Mouse (Mus musculus) thymus, postnatal 0 days (tissue): ENCODE data around the gene Ppox. TPM values are rescaled to one million over a fixed set of nuclear protein-coding genes. Genes with fewer than 3 reads are reported as not detected.

Experiments used
- DNase-seq: peaks from one replicate; pipeline ENCODE4 v3.0.0-alpha.2; 2015; ENCODE audit warnings: low spot score
- polyA plus RNA-seq: library from polyadenylated mRNA; unstranded; fragments of >200 nt; fragmentation: Nextera tagmentation; extraction: Ambion mirVana; gene quantifications from 2 replicates; pipeline ENCODE4 v1.2.1, GENCODE M21; 2015

The Ppox gene
- polyA plus RNA-seq, 1 experiment from 2014 or later = 34.3 TPM

DNA sequence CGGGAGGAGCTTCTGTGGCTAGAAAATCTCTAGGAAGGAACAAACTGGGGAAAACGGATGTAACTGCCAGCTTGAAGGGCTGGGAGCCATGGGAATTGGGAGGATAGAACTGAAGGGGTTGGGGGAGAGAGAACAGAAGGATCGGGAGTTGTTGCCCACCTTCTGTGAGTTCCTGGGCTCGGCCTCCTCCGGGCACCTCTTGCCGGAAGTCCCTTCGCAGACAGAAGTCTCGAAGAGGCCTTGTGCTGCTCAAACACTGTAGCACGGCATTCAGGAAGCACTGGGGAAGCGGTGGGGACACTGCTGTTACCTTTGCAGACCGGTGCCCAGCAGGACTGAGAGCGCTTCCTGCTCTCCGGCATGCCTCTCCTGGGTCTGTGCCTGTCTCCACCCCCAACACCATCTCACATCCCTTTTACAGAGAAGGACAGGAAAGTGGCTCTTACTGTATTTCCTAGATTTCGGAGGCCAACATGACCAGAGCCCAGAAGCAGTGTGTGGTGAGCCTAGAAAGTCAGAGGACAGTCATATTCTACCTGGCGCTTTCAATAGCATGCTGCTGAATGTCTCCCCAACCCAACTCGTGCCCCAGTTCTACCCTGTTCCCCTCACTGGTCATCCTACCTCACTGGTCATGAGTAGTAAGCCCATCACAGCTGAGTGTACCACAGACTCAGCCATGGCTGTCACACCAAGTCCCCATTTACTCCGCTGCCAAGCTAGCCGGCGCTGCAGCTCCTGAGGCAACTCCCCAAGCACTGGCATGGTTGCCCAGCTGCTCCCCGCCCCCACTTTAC is 4.3 kb upstream of the Ppox start:
- DNase-seq = no peak

DNA sequence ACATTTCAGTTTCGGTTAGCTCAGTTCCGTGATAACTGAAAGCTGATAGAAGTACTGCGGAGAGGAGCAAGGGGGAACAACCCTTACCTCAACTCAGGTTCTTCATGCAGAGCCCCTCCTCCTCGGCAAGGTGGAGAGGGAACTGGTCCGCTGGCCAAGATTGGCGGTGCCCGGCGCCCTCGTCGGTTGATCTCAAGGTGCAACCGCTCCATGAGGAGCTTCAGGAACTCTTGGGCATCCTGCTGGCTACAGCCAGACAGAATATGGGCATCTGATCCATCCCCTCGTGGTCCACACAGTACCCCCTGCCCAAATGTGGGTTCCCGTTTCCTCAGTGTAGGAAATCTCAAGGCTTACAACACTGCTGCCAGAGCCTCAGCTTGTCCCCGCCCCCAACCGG is 3.5 kb upstream of the Ppox start:
- no peak for DNase-seq

DNA sequence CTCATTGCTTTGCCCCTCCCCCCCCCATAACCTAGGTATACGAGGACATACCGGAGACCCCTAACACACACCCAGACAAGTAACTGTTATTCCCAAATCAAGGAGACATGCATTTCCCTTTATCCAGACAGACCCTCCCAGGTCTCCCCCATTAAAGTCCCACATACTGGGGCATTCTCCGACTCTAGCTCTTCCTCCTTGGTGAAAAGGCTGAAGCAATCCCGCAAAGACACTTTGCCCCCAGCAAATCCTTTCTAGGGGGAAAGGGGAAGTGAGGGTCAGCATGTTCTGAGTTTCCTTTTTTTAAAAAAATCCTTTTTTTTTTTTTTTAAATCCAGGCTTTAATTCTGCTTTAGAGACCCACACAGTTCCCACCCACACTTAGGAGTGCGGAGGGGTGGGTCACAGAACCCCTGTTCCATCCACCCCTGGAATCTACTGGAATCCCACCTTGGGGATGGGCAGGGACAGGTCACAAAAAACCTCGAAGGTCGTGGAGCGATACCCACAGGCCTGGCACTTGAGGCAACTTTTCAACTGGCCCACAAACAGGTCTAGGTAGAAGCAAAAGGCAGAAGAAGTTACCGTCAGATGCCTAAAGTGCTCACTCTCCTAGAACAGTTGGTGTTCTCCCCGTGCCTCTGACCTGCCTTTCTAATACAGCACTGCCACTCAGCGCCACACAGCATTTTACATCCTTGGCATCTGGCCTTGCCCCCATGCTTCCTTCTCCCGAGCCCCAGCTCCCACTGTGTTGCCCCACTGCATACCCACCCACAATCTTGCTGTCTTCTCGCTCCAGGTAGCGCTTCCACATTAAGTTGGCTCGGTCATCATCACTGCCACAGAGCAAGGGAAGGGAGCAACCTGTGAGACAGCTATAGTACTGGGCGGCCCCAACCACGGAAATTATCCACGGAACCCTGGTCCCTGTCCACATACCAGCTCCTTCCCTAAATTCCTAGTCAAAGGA is 2.5 kb upstream of the Ppox start:
- no peak for DNase-seq

DNA sequence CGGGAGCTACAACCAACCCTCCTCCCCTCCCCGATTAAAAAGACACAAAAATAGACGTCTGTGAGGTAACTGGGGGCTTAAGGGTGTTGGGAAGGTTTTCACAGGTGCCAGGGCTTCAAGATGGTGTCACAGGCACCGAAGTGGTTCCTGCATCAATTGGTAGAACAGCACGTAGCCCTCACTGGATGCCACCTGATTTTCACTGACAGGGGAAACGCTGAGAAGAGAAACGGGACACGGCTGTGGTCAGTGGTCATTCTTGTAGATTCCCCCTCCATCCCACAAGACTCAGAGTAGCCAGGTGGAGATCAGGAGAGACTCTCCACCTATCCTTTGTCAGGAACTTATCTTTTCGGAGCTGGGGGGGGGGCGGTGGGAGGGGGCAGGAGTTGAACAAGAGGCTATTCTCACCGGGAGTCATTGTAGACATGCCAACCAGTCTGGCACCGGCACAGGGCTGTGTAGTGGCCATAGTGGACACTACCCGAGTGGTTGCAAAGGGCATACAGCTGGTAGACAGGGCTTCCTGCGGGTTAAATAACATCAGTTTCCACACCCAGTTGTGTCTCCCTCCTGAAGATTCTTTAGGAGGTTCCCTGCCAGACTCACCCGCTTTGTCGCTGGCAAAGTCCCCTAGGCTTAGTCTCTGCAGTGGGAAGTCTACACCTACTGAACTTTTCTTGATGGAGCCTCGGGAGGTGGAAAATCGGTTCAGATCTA is 1.3 kb upstream of the Ppox start:
- DNase-seq = no peak

DNA sequence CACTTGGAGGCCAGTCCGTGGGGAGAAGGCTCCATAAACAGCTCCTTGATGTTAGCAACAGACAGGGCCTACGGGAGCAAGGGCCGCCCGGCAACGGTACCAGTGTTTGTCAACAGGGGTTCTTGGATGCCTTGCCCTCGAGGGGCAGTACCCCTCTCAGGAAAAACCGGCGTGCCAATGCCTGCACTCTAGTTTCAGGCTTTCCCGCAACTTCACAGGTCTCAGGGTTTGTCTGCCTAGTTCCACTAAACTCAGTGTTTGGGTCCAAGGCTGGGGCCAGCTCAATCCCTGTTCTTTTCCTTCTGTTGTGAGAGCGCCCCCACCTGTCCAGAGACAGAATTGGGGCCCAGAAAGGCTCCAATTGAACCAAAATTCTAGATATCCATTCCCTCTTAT is 540 bp upstream of the Ppox start:
- DNase-seq = peak; percentile 81

DNA sequence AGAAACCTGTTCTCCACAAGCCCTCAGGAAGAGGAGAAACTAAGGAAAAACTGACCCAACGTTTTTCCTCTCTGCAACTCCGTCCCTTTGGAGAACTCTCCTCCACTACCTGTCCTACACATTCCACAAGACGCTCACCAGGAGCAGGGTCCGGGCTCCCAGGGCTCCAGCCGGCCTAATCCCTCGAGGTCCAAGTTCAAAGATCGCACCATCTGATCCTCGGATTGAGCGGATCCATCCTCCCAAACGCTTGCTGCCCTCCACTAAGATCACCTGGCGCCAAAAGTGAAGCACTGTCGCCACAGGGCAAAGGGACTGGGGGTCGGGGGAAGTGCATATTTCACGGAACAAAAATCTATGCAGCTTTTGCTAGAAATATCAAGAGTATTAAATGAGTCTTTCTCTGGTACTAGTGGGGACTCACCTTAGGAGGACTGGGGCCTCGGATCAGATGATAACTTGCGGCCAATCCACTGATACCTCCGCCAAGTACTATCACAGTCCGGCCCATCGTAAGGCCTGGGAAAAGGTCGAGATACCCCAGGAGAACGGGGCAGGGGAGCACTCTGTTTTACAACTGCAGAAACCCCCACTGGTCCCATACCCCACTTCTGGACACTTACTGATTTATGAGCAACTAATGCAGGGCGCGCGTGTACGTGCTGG is 603 bp downstream of the Ppox start:
- no peak for DNase-seq

DNA sequence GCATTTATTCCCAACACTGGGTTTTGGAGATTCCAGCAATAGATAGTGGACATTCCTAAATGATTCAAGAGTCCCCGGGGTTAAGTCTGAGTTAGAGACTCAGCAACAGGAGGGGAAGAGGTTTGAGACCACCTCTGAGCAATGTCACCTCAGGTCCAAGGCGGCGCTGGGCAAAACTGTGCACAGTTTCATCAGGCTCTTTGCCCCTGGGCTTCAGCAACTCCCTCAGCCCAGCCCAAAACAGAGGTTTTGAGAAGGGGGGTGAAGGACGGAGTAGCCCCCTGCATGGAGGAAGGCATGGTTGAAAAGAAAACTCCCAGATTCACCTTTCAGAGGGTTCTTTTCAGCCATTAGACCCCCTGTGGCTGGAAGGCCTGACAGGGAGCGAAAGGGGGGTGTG is 1.3 kb downstream of the Ppox start:
- DNase-seq = no peak

DNA sequence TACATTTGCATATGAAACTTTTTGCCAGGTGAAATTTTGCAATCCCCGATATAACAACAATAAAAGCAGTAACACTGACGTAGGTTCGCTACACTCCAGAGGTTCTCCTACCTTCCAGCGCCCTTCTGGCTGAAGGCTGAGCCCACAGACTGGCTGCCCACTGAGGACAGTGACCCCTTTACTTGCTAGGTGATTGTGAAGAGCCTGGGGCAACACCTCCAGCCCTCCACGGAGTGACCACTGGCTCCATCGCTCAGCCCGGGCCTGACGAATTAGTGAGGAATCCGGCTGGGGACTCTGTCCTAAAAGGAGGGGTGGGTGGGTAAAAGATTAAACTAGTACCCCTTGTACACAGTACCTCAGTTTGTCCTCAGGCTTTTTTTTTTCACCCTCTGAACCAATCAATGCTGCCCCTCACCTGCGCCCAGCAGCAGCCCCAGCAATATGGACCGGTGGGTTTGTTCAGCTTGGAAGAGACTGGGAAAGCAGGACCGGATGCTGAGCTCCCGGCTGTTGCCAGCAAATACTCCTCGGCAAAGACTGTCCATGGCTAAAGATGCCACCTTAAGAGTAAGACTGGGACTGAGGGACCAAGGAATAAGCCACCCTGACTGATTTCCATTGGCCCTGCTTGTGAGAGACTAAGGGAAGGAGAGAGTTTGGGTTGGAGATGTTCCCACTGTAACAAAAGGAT is 1.8 kb downstream of the Ppox start:
- no peak for DNase-seq

DNA sequence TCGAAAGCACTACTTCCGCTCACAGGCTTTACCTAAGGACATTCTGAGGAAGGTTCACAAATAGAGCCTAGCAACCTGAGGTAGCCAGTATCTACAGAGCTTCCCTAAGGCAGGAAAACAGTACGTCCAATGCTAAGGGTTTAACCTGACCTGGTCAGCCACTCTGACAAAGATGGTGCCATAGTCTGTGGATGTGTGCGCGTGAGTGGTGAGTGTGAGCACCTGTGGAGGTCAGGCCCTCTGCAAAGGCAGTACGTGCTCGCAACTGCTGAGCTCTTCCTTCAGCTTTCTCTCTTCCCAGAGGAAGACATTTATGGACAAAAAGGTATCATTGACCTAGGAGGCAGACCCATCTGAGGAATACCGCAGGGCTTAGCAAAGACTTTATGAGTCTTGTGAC is 2.5 kb downstream of the Ppox start:
- no peak for DNase-seq

DNA sequence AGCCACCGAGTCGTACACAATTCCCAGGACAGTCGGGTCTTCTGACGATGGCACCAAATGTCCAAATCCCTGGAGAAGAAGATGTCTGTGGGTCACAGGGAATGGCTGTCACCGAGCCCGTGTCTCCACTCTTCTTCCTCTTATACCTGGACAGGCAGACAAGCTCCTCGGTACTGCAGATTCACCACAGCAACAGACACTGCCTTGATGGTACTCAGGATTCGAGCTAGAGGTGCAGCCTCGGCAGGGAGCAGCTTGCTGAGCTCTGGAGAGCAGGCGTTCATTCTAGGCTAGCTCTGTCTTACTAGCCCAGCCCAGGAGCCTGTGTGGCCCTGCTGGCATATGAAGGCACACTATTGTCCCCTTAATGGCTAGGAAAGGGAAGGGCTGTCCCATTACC is 3.2 kb downstream of the Ppox start:
- no peak for DNase-seq

DNA sequence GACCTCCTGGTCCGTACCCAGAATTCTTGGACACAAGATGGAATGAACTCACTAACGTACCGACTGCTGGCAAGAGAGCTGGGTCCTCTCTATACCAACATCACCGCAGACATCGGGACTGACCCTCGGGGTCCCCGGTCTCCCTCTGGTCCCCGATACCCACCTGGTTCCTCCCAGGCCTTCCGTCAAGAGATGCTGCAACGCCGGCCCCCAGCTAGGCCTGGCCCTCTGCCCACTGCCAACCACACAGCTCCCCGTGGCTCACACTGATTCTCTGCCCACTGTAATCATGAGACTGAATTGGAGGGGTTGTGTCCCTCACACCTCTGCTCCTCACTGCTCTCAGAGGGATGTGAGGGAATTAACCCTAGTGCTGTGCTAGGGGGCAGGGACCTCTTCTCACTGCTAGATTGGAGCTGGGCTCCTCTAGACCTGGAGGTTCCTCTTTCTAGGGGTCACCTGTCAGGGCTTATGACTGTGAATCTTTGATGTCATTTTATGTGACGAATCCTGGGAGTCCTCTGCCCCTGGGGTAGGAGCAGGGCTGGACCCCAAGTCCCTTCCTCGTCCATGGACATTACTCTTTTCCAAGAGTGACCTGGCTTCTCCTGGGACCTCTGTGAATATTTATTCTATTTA is 4.8 kb downstream of the Ppox start:
- no peak for DNase-seq

DNA sequence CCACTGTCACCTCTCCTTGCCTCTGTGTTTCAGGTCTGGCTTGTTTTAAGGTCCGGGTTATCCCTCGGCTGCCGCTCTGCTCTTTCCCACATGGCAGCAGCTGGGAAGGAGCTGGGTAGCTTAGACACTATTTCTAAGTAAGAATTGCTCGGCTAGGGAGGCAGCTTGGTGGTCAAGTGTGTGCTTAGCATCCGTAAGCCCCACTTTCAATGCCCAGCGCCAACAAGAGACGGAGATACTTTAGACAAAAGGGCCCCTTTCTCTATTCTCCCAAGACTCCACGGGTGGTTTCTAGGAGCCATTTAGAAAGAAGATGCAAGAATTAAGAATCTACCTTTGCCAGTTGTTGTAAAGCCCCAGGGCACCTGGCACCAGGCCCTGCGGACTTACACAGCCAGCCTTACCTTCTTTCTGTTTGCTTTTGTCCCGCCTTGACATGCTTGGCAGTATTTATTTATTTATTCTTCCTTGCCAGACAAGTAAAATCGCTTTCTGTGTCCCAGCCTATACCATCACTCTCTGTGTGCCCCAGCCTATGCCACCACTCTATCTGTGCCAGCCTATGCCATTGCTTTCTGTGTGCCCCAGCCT is 5.7 kb downstream of the Ppox start:
- DNase-seq = no peak

DNA sequence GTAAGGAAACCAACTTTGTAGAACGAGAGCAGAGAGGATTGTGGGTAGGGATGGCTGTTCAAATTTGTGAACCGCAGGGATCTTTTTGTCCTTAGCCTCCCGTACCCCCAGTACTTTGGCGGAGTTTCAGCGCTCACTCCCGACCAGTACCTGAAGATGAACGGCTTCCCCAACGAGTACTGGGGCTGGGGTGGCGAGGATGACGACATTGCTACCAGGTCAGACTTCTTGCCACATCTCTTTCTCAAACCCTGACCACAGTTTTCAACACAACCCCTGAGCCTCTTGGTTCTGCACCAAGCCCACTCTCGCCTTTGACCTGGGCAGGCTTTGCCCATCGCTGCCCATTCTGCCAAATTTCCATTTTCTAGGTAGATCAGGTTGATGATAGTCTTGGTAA is 6.8 kb downstream of the Ppox start:
- DNase-seq = no peak

DNA sequence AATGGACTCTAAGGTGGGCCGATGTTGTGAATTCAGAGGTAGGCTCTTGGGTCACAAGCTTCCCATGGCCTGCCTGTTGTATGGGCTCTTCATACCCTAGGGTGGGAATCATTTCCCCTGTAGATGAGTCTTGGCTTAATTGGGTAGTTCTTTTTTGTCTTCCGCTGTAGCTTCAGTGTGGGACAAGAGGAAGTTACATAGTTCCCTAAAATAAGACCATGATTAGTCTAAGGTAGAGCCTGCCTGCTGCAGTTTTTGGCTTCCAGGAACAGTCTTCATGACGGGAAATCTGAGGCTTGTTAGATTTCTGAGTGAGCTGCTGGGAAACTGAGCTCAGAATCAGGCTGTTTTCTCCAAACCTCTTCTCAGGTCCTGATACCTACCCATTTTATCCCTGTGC is 8.9 kb downstream of the Ppox start:
- no peak for DNase-seq

DNA sequence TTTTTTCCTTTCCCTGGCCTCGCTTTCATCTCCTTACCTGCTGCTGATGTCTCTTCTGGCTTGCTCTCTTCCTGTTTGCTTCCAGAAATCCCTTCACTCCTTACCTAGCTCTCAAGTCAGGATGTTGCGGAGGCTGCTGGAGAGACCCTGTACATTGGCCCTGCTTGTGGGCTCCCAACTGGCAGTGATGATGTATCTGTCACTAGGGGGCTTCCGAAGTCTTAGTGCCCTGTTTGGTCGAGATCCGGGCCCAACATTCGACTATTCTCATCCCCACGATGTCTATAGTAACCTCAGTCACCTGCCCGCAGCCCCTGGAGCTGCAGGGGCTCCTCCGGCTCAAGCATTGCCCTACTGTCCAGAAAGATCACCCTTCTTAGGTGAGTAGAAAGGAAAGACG is 9.4 kb downstream of the Ppox start:
- no peak for DNase-seq

DNA sequence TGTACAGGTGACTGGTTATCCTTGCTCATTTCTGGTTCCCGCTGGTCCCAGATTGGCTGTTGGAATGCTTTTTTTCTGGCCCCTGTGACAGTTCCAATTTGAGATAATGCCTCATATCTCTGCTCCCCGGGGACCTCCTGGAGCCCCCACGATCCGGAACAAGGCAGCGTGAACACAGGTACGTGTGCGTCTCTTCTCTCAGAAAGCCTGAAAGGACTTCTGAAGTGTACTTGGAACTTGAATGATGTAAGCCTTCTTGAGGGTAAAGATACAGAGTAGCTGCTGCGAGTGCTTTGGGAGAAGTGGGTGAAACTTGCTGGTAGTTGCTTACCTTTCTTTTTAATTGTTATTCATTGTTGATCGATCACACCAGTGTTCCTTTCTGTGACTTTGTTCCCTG is 9.8 kb downstream of the Ppox start:
- no peak for DNase-seq

DNA sequence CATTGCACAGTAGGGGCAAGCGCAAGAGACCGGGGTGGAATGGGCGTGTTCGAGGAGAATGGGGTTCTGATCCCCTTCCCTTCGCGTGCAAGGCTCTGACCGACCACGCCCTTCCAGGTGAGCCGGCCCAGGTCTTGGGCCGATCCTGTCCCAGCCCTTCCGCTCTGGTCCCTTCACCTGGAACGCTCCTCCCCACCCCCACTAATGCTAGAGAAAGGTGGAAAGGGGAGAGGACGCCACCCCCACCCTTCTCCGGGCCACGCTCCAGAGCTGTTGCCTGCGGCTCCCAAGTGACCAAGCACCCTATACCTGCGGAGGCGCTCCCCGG is 10.4 kb downstream of the Ppox start:
- DNase-seq = no peak

DNA sequence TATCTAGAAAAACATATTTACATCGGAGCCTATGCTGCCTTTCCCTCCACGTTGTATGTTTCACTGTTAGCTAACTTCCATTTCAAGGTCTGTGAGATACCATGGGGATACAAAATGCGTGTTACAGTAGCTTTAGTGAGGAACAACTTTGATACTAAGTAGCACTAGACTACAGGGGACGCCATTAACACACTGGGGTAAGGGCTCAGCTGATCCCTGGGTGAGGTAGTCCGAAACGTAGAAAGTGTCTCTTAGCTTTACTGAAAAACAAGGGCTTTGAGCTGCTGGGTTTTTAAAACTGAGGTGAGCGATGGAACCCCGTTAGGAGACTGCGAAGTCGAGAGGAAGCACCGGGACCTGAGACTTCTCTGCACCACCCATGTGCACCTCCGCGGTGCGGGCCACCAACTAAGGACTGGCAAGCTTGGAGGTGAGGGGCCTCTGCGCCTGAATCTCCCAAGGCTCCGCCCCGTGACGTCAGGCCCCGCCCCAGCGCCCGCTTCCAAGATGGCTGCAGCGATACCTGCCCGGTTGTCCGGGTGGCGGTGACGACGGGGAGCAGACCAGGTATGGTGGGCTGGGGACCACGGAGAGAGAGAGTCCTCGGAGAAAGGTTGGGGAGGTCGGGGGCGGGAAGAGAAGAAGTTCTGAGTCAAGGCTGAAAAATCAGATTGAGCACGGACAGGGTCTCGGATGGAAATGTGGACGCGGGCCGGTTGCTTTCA is 11.0 kb downstream of the Ppox start, which contains the start of gene B4galt3:
Gene B4galt3 (plus strand): TSS at position 481 of the 725 bp plus-strand sequence.
- DNase-seq = peak; percentile 95

DNA sequence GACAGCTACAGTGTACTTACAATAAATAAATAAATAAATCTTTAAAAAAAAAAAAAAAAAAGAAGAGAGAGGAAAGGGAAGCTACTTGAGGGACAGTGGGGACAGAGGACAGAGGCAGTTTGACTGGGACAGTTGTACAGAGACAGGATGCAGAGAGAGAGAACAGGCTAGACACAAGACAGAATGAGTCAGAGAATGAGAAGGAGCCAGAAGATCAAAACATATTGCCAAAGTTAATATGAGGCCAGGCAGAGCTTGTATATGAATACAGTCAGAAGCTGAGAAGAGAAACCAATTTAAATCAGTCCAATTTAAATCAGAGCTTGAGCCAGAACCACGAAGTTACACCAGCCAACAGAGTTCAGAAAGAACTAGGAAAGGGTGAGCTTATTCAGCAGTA is 12.6 kb downstream of the Ppox start:
- DNase-seq = no peak
